Mouse (Mus musculus): ENCODE results near the gene Gm3415.
"Not testable (repeated sequence)": the region's sequence is repeated elsewhere in the genome, so short reads cannot be mapped to it uniquely, and the experiment has no call there.

GRCm38 (mm10) chr5:146513823-146514222 lies 42.1 kb upstream of the Gm3415 start, which contains the start of gene Gm3402:
- not testable (repeated sequence) for TF ChIP-seq GATA1, TAL1 (IDR thresholded peaks at IDR 0.05; ENCODE audit: low read length)
